Mouse (Mus musculus): ENCODE measurements around the gene Btbd2. TPM values are rescaled to one million over a fixed set of nuclear protein-coding genes. Genes with fewer than 3 reads are reported as not detected.
A peak's percentile ranks its signal among the peaks of the same experiment; 100 is the strongest.
"Not testable (repeated sequence)": the region's sequence is repeated elsewhere in the genome, so short reads cannot be mapped to it uniquely, and the experiment has no call there.

The Btbd2 gene
- polyA plus RNA-seq, 1 experiment from 2014 or later, result 23.5 TPM

GRCm38 (mm10) chr10:80611024-80611423, 45.8 kb downstream of the Btbd2 start:
- H3K9ac ChIP-seq (ENCODE audit: low read depth, low read length), result no peak overlapping the region
- peak; percentile 86 for TF ChIP-seq CTCF (IDR thresholded peaks at IDR 0.05; ENCODE audit: low read depth)
- H3K9me3 ChIP-seq (ENCODE audit: control insufficient read depth), result no peaks in the 10 kb centered on the region
- no peak overlapping the region for H3K4me3 ChIP-seq (ENCODE audit: low read depth, low read length)
- H3K36me3 ChIP-seq (ENCODE audit: control insufficient read depth, insufficient read depth), result peaks cover 71% of the 10 kb centered on the region
- no peak overlapping the region for H3K27ac ChIP-seq (ENCODE audit: low read depth, low read length)
- ATAC-seq, result no peak
- WGBS, result 82% methylated on average over 4 of the region's 4 CpGs
- no peak overlapping the region for H3K4me2 ChIP-seq (replicated peaks; ENCODE audit: low read depth)
- no peaks in the 10 kb centered on the region for H3K4me1 ChIP-seq (replicated peaks; ENCODE audit: control insufficient read depth, insufficient read depth, low read length)
- no peaks in the 10 kb centered on the region for H3K27me3 ChIP-seq (replicated peaks; ENCODE audit: control insufficient read depth, insufficient read depth, low read length)

GRCm38 (mm10) chr10:80610116-80610785, 46.6 kb downstream of the Btbd2 start:
- ATAC-seq, result no peak
- H3K36me3 ChIP-seq (ENCODE audit: control insufficient read depth, insufficient read depth), result peaks cover 67% of the 10 kb centered on the region

GRCm38 (mm10) chr10:80609269-80609924, 47.5 kb downstream of the Btbd2 start:
- TF ChIP-seq CTCF (IDR thresholded peaks at IDR 0.05; ENCODE audit: low read depth), result no peak
- H3K36me3 ChIP-seq (ENCODE audit: control insufficient read depth, insufficient read depth), result peaks cover 59% of the 10 kb centered on the region

More at GRCm38 (mm10) chr10:80610116-80610785, 46.6 kb downstream of the Btbd2 start:
- Histone ChIP-seq H3K9ac (ENCODE audit: low read depth, low read length) (no peak overlapping the region), H3K27me3 (replicated peaks; ENCODE audit: control insufficient read depth, insufficient read depth, low read length) (no peaks in the 10 kb centered on the region), H3K27ac (ENCODE audit: low read depth, low read length) (no peak overlapping the region), H3K9me3 (ENCODE audit: control insufficient read depth) (no peaks in the 10 kb centered on the region), H3K4me1 (replicated peaks; ENCODE audit: control insufficient read depth, insufficient read depth, low read length) (no peaks in the 10 kb centered on the region), H3K4me3 (ENCODE audit: low read depth, low read length) (no peak overlapping the region), H3K4me2 (replicated peaks; ENCODE audit: low read depth) (no peak overlapping the region)
- 90% methylated on average over 9 of the region's 9 CpGs for WGBS
- no peak for TF ChIP-seq CTCF (IDR thresholded peaks at IDR 0.05; ENCODE audit: low read depth)

GRCm38 (mm10) chr10:80608435-80608834, 48.4 kb downstream of the Btbd2 start:
- no peak overlapping the region for H3K4me2 ChIP-seq (replicated peaks; ENCODE audit: low read depth)
- no peak overlapping the region for H3K27ac ChIP-seq (ENCODE audit: low read depth, low read length)
- H3K27me3 ChIP-seq (replicated peaks; ENCODE audit: control insufficient read depth, insufficient read depth, low read length), result no peaks in the 10 kb centered on the region
- ATAC-seq, result no peak
- H3K9me3 ChIP-seq (ENCODE audit: control insufficient read depth), result no peaks in the 10 kb centered on the region
- H3K36me3 ChIP-seq (ENCODE audit: control insufficient read depth, insufficient read depth), result peaks cover 49% of the 10 kb centered on the region
- no peaks in the 10 kb centered on the region; the same call in 1 of the 2 replicates for H3K4me1 ChIP-seq (replicated peaks; ENCODE audit: control insufficient read depth, insufficient read depth, low read length)
- TF ChIP-seq CTCF (IDR thresholded peaks at IDR 0.05; ENCODE audit: low read depth), result no peak
- WGBS, result 82% methylated on average over 3 of the region's 3 CpGs
- no peak overlapping the region for H3K4me3 ChIP-seq (ENCODE audit: low read depth, low read length)
- H3K9ac ChIP-seq (ENCODE audit: low read depth, low read length), result 0 out of 2 replicates have a peak overlapping the region, but pooled peaks have one; percentile 3

More at GRCm38 (mm10) chr10:80609269-80609924, 47.5 kb downstream of the Btbd2 start:
- Histone ChIP-seq H3K27ac (ENCODE audit: low read depth, low read length) (no peak overlapping the region), H3K9ac (ENCODE audit: low read depth, low read length) (no peak overlapping the region), H3K9me3 (ENCODE audit: control insufficient read depth) (no peaks in the 10 kb centered on the region), H3K4me2 (replicated peaks; ENCODE audit: low read depth) (no peak overlapping the region), H3K4me1 (replicated peaks; ENCODE audit: control insufficient read depth, insufficient read depth, low read length) (no peaks in the 10 kb centered on the region), H3K27me3 (replicated peaks; ENCODE audit: control insufficient read depth, insufficient read depth, low read length) (no peaks in the 10 kb centered on the region), H3K4me3 (ENCODE audit: low read depth, low read length) (no peak overlapping the region)
- ATAC-seq, result no peak
- WGBS, result 87% methylated on average over 10 of the region's 10 CpGs

GRCm38 (mm10) chr10:80606737-80607350, 50.0 kb downstream of the Btbd2 start:
- Histone ChIP-seq H3K4me1 (replicated peaks; ENCODE audit: control insufficient read depth, insufficient read depth, low read length) (no peaks in the 10 kb centered on the region; the same call in 1 of the 2 replicates), H3K27ac (ENCODE audit: low read depth, low read length) (peak overlapping the region; percentile 60), H3K9me3 (ENCODE audit: control insufficient read depth) (no peaks in the 10 kb centered on the region), H3K9ac (ENCODE audit: low read depth, low read length) (no peak overlapping the region), H3K36me3 (ENCODE audit: control insufficient read depth, insufficient read depth) (peaks cover 39% of the 10 kb centered on the region), H3K4me2 (replicated peaks; ENCODE audit: low read depth) (peak overlapping the region; percentile 47), H3K4me3 (ENCODE audit: low read depth, low read length) (no peak overlapping the region), H3K27me3 (replicated peaks; ENCODE audit: control insufficient read depth, insufficient read depth, low read length) (no peaks in the 10 kb centered on the region)
- ATAC-seq, result no peak
- TF ChIP-seq CTCF (IDR thresholded peaks at IDR 0.05; ENCODE audit: low read depth), result no peak
- 93% methylated on average over 32 of the region's 34 CpGs for WGBS

- Histone ChIP-seq H3K4me1 (replicated peaks; ENCODE audit: control insufficient read depth, insufficient read depth, low read length) (no peaks in the 10 kb centered on the region; the same call in 1 of the 2 replicates), H3K27me3 (replicated peaks; ENCODE audit: control insufficient read depth, insufficient read depth, low read length) (no peaks in the 10 kb centered on the region), H3K27ac (ENCODE audit: low read depth, low read length) (peak overlapping the region; percentile 60), H3K36me3 (ENCODE audit: control insufficient read depth, insufficient read depth) (peaks cover 35% of the 10 kb centered on the region), H3K9me3 (ENCODE audit: control insufficient read depth) (no peaks in the 10 kb centered on the region), H3K4me3 (ENCODE audit: low read depth, low read length) (no peak overlapping the region), H3K9ac (ENCODE audit: low read depth, low read length) (no peak overlapping the region), H3K4me2 (replicated peaks; ENCODE audit: low read depth) (peak overlapping the region; percentile 47)
- no peak for TF ChIP-seq CTCF (IDR thresholded peaks at IDR 0.05; ENCODE audit: low read depth)
- 45% methylated on average over 23 of the region's 23 CpGs for WGBS
- ATAC-seq, result peak; percentile 64
Observed at GRCm38 (mm10) chr10:80606306-80606705, 50.6 kb downstream of the Btbd2 start.

- H3K4me2 ChIP-seq (replicated peaks; ENCODE audit: low read depth), result peak within 1 kb of the TSS; percentile 47
- H3K27me3 ChIP-seq (replicated peaks; ENCODE audit: control insufficient read depth, insufficient read depth, low read length); H3K9ac ChIP-seq (ENCODE audit: low read depth, low read length); H3K9me3 ChIP-seq (ENCODE audit: control insufficient read depth); H3K4me1 ChIP-seq (replicated peaks; ENCODE audit: control insufficient read depth, insufficient read depth, low read length); ATAC-seq; H3K4me3 ChIP-seq (ENCODE audit: low read depth, low read length): not testable (repeated sequence)
- H3K27ac ChIP-seq (ENCODE audit: low read depth, low read length), result peak within 1 kb of the TSS; percentile 82
- peaks cover 29% of the 10 kb centered on the region for H3K36me3 ChIP-seq (ENCODE audit: control insufficient read depth, insufficient read depth)
- 72% methylated on average over 4 of the region's 4 CpGs for WGBS
Observed at GRCm38 (mm10) chr10:80605721-80606120, 51.1 kb downstream of the Btbd2 start, which contains the start of gene Gm49322. Gm49322 (plus strand) TSS chr10:80606021.

Measured in intestine, postnatal 0 days (tissue).